Mouse (Mus musculus): ENCODE data around the gene Slc29a1.
"Not testable (repeated sequence)": the region's sequence is repeated elsewhere in the genome, so short reads cannot be mapped to it uniquely, and the experiment has no call there.

The Slc29a1 gene

GRCm38 (mm10) chr17:45599446-45600242 lies at the start of gene Slc29a1:
Gene Slc29a1 (minus strand): TSS chr17:45599606.
- no peak for DNase-seq (ENCODE audit: low spot score in 2 of 2)

GRCm38 (mm10) chr17:45644185-45644584 lies 44.8 kb upstream of the Slc29a1 start:
- no peak for DNase-seq (ENCODE audit: low spot score in 2 of 2)

- peak in 1 of 2 experiments; percentile 65 for DNase-seq (ENCODE audit: low spot score in 2 of 2)
Measured at GRCm38 (mm10) chr17:45642701-45643100, 43.3 kb upstream of the Slc29a1 start.

GRCm38 (mm10) chr17:45641981-45642380 lies 42.6 kb upstream of the Slc29a1 start:
- no peak for DNase-seq (ENCODE audit: low spot score in 2 of 2)

GRCm38 (mm10) chr17:45638596-45639295 lies 39.3 kb upstream of the Slc29a1 start:
- no peak for DNase-seq (ENCODE audit: low spot score in 2 of 2)

GRCm38 (mm10) chr17:45634033-45634432 lies 34.6 kb upstream of the Slc29a1 start:
- DNase-seq (ENCODE audit: low spot score in 2 of 2), result no peak

GRCm38 (mm10) chr17:45631940-45632339 lies 32.5 kb upstream of the Slc29a1 start:
- no peak for DNase-seq (ENCODE audit: low spot score in 2 of 2)

- DNase-seq (ENCODE audit: low spot score in 2 of 2), result no peak
Measured at GRCm38 (mm10) chr17:45630992-45631391, 31.6 kb upstream of the Slc29a1 start.

GRCm38 (mm10) chr17:45629861-45630694 lies 30.7 kb upstream of the Slc29a1 start:
- DNase-seq (ENCODE audit: low spot score in 2 of 2), result peak; percentile 27 to 74

- no peak for DNase-seq (ENCODE audit: low spot score in 2 of 2)
Measured at GRCm38 (mm10) chr17:45628885-45629855, 29.8 kb upstream of the Slc29a1 start.

- DNase-seq (ENCODE audit: low spot score in 2 of 2), result no peak
Measured at GRCm38 (mm10) chr17:45628160-45628559, 28.8 kb upstream of the Slc29a1 start.

GRCm38 (mm10) chr17:45626577-45627134 lies 27.2 kb upstream of the Slc29a1 start:
- peak; percentile 23 to 84 for DNase-seq (ENCODE audit: low spot score in 2 of 2)

GRCm38 (mm10) chr17:45623425-45623824 lies 24.0 kb upstream of the Slc29a1 start:
- DNase-seq (ENCODE audit: low spot score in 2 of 2), result not testable (repeated sequence)

- no peak for DNase-seq (ENCODE audit: low spot score in 2 of 2)
Measured at GRCm38 (mm10) chr17:45619386-45620256, 20.2 kb upstream of the Slc29a1 start.

GRCm38 (mm10) chr17:45618941-45619385 lies 19.6 kb upstream of the Slc29a1 start:
- no peak for DNase-seq (ENCODE audit: low spot score in 2 of 2)

- DNase-seq (ENCODE audit: low spot score in 2 of 2), result no peak
Measured at GRCm38 (mm10) chr17:45617655-45618054, 18.2 kb upstream of the Slc29a1 start.

GRCm38 (mm10) chr17:45616679-45617078 lies 17.3 kb upstream of the Slc29a1 start:
- DNase-seq (ENCODE audit: low spot score in 2 of 2), result no peak

GRCm38 (mm10) chr17:45616046-45616650 lies 16.7 kb upstream of the Slc29a1 start:
- DNase-seq (ENCODE audit: low spot score in 2 of 2), result no peak

- no peak for DNase-seq (ENCODE audit: low spot score in 2 of 2)
Measured at GRCm38 (mm10) chr17:45612921-45613320, 13.5 kb upstream of the Slc29a1 start.
